Mouse (Mus musculus) myocyte (in vitro differentiated cells): ENCODE measurements around the gene Gpc5. TPM values are rescaled to one million over a fixed set of nuclear protein-coding genes. Genes with fewer than 3 reads are reported as not detected.

Experiments used
- H3K27me3 ChIP-seq: one replicate; pipeline ENCODE4 v1.6.1; 2011; ENCODE audit not compliant: control insufficient read depth, insufficient read depth, insufficient read length
- H3K36me3 ChIP-seq: one replicate; pipeline ENCODE4 v1.6.1; 2011; ENCODE audit not compliant: control insufficient read depth, insufficient read depth
- H3K4me2 ChIP-seq: one replicate; pipeline ENCODE4 v1.6.1; 2011; ENCODE audit warnings: low read depth, control low read depth
- H3K4me3 ChIP-seq: one replicate; pipeline ENCODE4 v1.5.1; 2011; ENCODE audit warnings: mild to moderate bottlenecking, control low read depth, moderate library complexity
- H3K79me2 ChIP-seq: one replicate; pipeline ENCODE4 v1.6.1; 2011; ENCODE audit not compliant: control insufficient read depth, insufficient read depth
- H3ac ChIP-seq: one replicate; pipeline ENCODE4 v1.6.1; 2011; ENCODE audit not compliant: control insufficient read depth, insufficient read length
- CEBPB ChIP-seq: IDR thresholded peaks from 2 replicates; pipeline ENCODE4 v1.6.1; 2011; ENCODE audit warnings: mild to moderate bottlenecking, moderate library complexity; ENCODE audit not compliant: poor library complexity, insufficient read depth, severe bottlenecking
- E2F4 ChIP-seq: IDR thresholded peaks from one replicate; pipeline ENCODE4 v1.6.1; 2011; ENCODE audit warnings: mild to moderate bottlenecking, control low read depth, moderate library complexity; ENCODE audit not compliant: insufficient read depth
- MAX ChIP-seq: IDR thresholded peaks from one replicate; pipeline ENCODE4 v1.6.1; 2011; ENCODE audit warnings: low read depth, mild to moderate bottlenecking, control low read depth
- MYOD1 ChIP-seq, 3 experiments: IDR thresholded peaks; one replicate each; pipeline ENCODE4 v1.6.1; 2011; ENCODE audit warnings: control low read depth in 2 of 3, low read depth in 2 of 3, mild to moderate bottlenecking in 2 of 3, moderate library complexity in 1 of 3; ENCODE audit not compliant: insufficient read length in 2 of 3, control insufficient read depth in 1 of 3
- MYOG ChIP-seq, 3 experiments: IDR thresholded peaks; one replicate each; pipeline ENCODE4 v1.6.1; 2011; ENCODE audit warnings: control low read depth in 2 of 3, low read depth in 2 of 3, mild to moderate bottlenecking in 2 of 3; ENCODE audit not compliant: insufficient read length in 2 of 3, control insufficient read depth in 1 of 3, insufficient read depth in 1 of 3
- POLR2A ChIP-seq: IDR thresholded peaks from one replicate; pipeline ENCODE4 v1.6.1; 2011; ENCODE audit warnings: low read depth, mild to moderate bottlenecking, control low read depth, moderate library complexity; ENCODE audit not compliant: insufficient read length
- POLR2AphosphoS2 ChIP-seq: IDR thresholded peaks from one replicate; pipeline ENCODE4 v1.6.1; 2011; ENCODE audit warnings: low read depth, control low read depth; ENCODE audit not compliant: insufficient read length
- REST ChIP-seq: IDR thresholded peaks from one replicate; pipeline ENCODE4 v1.6.1; 2011; ENCODE audit warnings: mild to moderate bottlenecking, control low read depth, moderate library complexity; ENCODE audit not compliant: insufficient read depth, insufficient read length
- SRF ChIP-seq: IDR thresholded peaks from one replicate; pipeline ENCODE4 v1.6.1; 2011; ENCODE audit warnings: low read depth; ENCODE audit not compliant: control insufficient read depth, insufficient read length
- TCF12 ChIP-seq: IDR thresholded peaks from one replicate; pipeline ENCODE4 v1.6.1; 2011; ENCODE audit warnings: mild to moderate bottlenecking, control low read depth; ENCODE audit not compliant: poor library complexity, insufficient read depth, severe bottlenecking
- TCF3 ChIP-seq: IDR thresholded peaks from one replicate; pipeline ENCODE4 v1.6.1; 2011; ENCODE audit warnings: low read depth, control low read depth; ENCODE audit not compliant: insufficient read length
- USF1 ChIP-seq: IDR thresholded peaks from one replicate; pipeline ENCODE4 v1.6.1; 2011; ENCODE audit warnings: low read depth, mild to moderate bottlenecking, control low read depth, moderate library complexity
- polyA plus RNA-seq: library from polyadenylated mRNA; unstranded; fragments of >200 nt; fragmentation: generic; extraction: Trizol; gene quantifications from one replicate; pipeline ENCODE4 v1.2.1, GENCODE M21; 2012; ENCODE audit warnings: missing spikeins

Gene Gpc5
- polyA plus RNA-seq, 1 experiment = not detected

DNA sequence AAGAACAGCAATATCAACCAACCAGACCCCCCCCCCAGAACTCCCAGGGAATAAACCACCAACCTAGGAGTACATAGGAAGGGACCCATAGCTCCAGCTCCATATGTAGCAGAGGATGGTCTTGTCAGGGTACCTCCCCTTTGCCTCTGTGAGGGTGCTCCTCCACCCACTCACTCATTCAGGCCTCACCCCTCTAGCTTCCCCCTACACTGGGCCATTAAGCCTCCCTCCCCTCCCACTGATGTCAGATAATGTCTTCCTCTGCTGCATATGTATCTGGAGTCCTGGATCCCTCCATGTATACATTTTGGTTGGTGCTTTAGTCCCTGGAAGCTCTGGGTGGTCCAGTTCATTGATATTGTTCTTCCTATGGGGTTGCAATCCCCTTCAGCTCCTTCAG lies 1075.4 kb downstream of the Gpc5 start:
- H3ac ChIP-seq = no peak overlapping the region
- TF ChIP-seq MYOD1 (IDR thresholded peaks at IDR 0.05; ENCODE audit: control insufficient read depth in 1 of 3, insufficient read length in 2 of 3, low read depth in 2 of 3) = no peak
- TF ChIP-seq MAX = no peak
- no peak for TF ChIP-seq MYOG (IDR thresholded peaks at IDR 0.05; ENCODE audit: control insufficient read depth in 1 of 3, insufficient read depth in 1 of 3, insufficient read length in 2 of 3, low read depth in 2 of 3)
- no peak for TF ChIP-seq REST
- TF ChIP-seq CEBPB = no peak
- no peak for TF ChIP-seq E2F4
- no peak for TF ChIP-seq POLR2A
- no peak for TF ChIP-seq TCF12
- no peak for TF ChIP-seq SRF
- no peak for TF ChIP-seq TCF3
- no peak for TF ChIP-seq USF1
- no peak for TF ChIP-seq POLR2AphosphoS2
- no peaks in the 10 kb centered on the region for H3K36me3 ChIP-seq
- no peaks in the 10 kb centered on the region for H3K79me2 ChIP-seq
- no peak overlapping the region for H3K4me3 ChIP-seq
- H3K27me3 ChIP-seq = no peaks in the 10 kb centered on the region
- H3K4me2 ChIP-seq = no peak overlapping the region

GRCm38 (mm10) chr14:116169129-116169528 lies 1077.1 kb downstream of the Gpc5 start:
- Histone ChIP-seq H3K4me3 (no peak overlapping the region), H3ac (no peak overlapping the region), H3K27me3 (no peaks in the 10 kb centered on the region), H3K79me2 (no peaks in the 10 kb centered on the region), H3K4me2 (no peak overlapping the region), H3K36me3 (no peaks in the 10 kb centered on the region)
- TF ChIP-seq TCF3 (no peak), TCF12 (no peak), E2F4 (no peak), MYOG (IDR thresholded peaks at IDR 0.05; ENCODE audit: control insufficient read depth in 1 of 3, insufficient read depth in 1 of 3, insufficient read length in 2 of 3, low read depth in 2 of 3) (no peak), USF1 (no peak), MYOD1 (IDR thresholded peaks at IDR 0.05; ENCODE audit: control insufficient read depth in 1 of 3, insufficient read length in 2 of 3, low read depth in 2 of 3) (no peak), POLR2AphosphoS2 (no peak), POLR2A (no peak)

GRCm38 (mm10) chr14:116186981-116187380 lies 1095.0 kb downstream of the Gpc5 start:
- H3K27me3 ChIP-seq = no peaks in the 10 kb centered on the region
- no peaks in the 10 kb centered on the region for H3K79me2 ChIP-seq
- H3K4me3 ChIP-seq = no peak overlapping the region
- no peak overlapping the region for H3K4me2 ChIP-seq
- H3K36me3 ChIP-seq = no peaks in the 10 kb centered on the region
- no peak overlapping the region for H3ac ChIP-seq
- TF ChIP-seq MYOD1 (IDR thresholded peaks at IDR 0.05; ENCODE audit: control insufficient read depth in 1 of 3, insufficient read length in 2 of 3, low read depth in 2 of 3) (no peak), CEBPB (no peak), USF1 (no peak), MAX (no peak), MYOG (IDR thresholded peaks at IDR 0.05; ENCODE audit: control insufficient read depth in 1 of 3, insufficient read depth in 1 of 3, insufficient read length in 2 of 3, low read depth in 2 of 3) (no peak), E2F4 (no peak), SRF (no peak), REST (no peak)

DNA sequence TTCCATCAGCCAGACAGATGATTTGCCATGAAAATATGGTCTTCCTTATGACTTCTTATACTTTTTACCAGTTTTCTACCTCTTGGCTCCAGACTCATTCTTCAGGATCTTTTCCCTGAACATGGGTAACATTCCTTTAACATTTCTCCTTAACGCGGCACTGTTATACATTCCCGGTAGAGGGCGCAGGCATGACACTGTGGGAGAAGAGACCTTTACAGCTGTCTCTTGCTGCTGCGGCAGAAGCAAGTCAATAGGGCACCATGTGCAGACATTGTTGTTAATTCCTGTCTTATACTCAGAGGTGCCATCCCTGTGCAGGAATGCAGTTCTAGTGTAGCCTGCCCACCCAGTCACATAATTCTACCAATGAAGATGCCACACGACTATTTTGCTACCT lies 1115.0 kb downstream of the Gpc5 start:
- Histone ChIP-seq H3ac (no peak overlapping the region), H3K79me2 (no peaks in the 10 kb centered on the region), H3K4me2 (no peak overlapping the region), H3K4me3 (no peak overlapping the region), H3K27me3 (no peaks in the 10 kb centered on the region), H3K36me3 (no peaks in the 10 kb centered on the region)
- no peak for TF ChIP-seq SRF

- TF ChIP-seq MYOG (IDR thresholded peaks at IDR 0.05; ENCODE audit: control insufficient read depth in 1 of 3, insufficient read depth in 1 of 3, insufficient read length in 2 of 3, low read depth in 2 of 3) = no peak
- no peak for TF ChIP-seq CEBPB
- no peak for TF ChIP-seq USF1
- no peak for TF ChIP-seq POLR2AphosphoS2
- no peak for TF ChIP-seq TCF3
- no peak for TF ChIP-seq MYOD1 (IDR thresholded peaks at IDR 0.05; ENCODE audit: control insufficient read depth in 1 of 3, insufficient read length in 2 of 3, low read depth in 2 of 3)
- no peak for TF ChIP-seq REST
- no peak for TF ChIP-seq POLR2A
- TF ChIP-seq TCF12 = no peak
- no peak for TF ChIP-seq SRF
- no peak for TF ChIP-seq E2F4
- TF ChIP-seq MAX = no peak
- Histone ChIP-seq H3K4me3 (no peak overlapping the region), H3K4me2 (no peak overlapping the region), H3ac (no peak overlapping the region), H3K27me3 (no peaks in the 10 kb centered on the region), H3K36me3 (no peaks in the 10 kb centered on the region), H3K79me2 (no peaks in the 10 kb centered on the region)
Observed at GRCm38 (mm10) chr14:116208581-116208980, 1116.6 kb downstream of the Gpc5 start.
